ENCODE assay signal across 8 mouse cellular contexts in the genomic region with DNA sequence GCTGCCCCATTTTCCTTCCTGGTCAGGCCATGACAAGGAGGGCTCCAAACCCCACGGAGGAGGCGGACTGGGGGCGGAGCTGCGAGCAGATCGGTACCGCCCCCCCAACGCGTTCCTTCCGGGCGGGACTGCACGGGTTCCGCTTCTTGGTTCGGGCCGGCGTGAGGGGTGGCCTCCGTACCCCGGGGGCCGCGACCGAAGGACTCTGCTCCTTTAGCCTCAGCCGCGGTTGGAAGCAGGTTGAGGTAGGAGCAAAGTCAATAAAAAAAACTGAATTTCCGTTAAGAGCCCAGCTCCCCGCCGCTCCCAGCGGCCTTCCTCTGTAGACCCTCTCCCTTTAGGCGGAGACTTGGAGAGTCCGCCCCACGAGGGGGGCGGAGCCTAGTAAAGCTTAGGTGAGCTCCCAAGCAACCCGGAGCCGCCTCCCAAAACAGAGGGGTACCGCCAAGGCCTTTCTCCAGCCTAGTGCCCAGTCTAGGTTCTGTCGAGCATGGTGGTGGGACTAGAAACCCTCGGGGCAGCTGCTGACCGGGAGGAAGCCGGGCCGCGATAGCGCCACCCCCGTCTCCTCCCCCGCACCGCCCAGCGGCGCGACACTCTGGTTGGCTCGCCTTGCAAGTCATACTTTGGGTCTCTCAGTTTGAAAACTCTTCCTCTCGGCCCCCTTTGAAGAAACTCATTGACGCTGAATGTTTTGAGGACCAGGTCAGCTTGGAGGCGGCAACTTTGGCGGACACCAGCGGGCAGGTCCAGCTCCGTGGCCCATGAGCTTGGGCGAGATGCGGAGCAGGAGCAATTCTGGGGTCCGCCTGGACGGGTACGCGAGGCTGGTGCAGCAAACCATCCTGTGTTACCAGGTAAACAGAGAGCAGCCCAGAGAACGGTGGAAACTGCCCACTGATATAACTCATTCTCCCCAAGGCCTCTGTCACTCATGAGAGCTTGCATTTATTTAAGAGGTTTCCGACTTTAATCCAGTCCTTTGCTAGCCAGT. TPM values are rescaled to one million over a fixed set of nuclear protein-coding genes. Genes with fewer than 3 reads are reported as not detected.
DNase-seq lines count a peak whose midpoint lies in the region; ATAC-seq and TF ChIP-seq lines count a peak whose summit lies in the region.

Gene Phka2 (plus strand): TSS at position 119 of the 994 bp plus-strand sequence.

- DNase-seq in ES-E14 (ENCODE audit: low read depth, low spot score), result peak; percentile 57
- peak; percentile 84 for DNase-seq in cerebellum, adult 11-12 months
- peak; percentile 82 to 88 for DNase-seq in heart, postnatal 36 days
- DNase-seq in layer of hippocampus, adult 2 months (ENCODE audit: low spot score in 2 of 2), result peak; percentile 75 to 77
- peak; percentile 88 for DNase-seq in lung, embryonic 14.5 days
- DNase-seq in thymus, adult 2 months, result peak; percentile 81

- no peaks in the 10 kb centered on the region for H3K9me3 ChIP-seq in ES-E14 (ENCODE audit: control insufficient read depth, insufficient read depth, low read depth, low read length)
- H3K9me3 ChIP-seq in forebrain, embryonic 16.5 days (ENCODE audit: control insufficient read depth, low read length), result no peaks in the 10 kb centered on the region
- H3K9me3 ChIP-seq in lung, embryonic 14.5 days (ENCODE audit: low read depth, low read length), result no peaks in the 10 kb centered on the region

- H3K4me1 ChIP-seq in ES-E14 (ENCODE audit: control insufficient read depth in 2 of 2, insufficient read depth in 2 of 2, low read length in 2 of 2, poor library complexity in 1 of 2), result no peaks in the 10 kb centered on the region
- peaks cover 5% of the 10 kb centered on the region for H3K4me1 ChIP-seq in forebrain, embryonic 16.5 days (replicated peaks; ENCODE audit: control insufficient read depth, insufficient read depth, low read length)
- H3K4me1 ChIP-seq in lung, embryonic 14.5 days (ENCODE audit: insufficient read depth), result no peaks in the 10 kb centered on the region
- H3K4me1 ChIP-seq in olfactory bulb, adult 2 months (ENCODE audit: control insufficient read depth, insufficient read depth, low read length), result 0 out of 2 replicates have a peak, but pooled peaks cover 2% of the 10 kb centered on the region
- H3K4me1 ChIP-seq in thymus, adult 2 months (replicated peaks; ENCODE audit: control insufficient read depth, insufficient read depth, low read length), result peaks cover 4% of the 10 kb centered on the region

- TF ChIP-seq CTCF in layer of hippocampus, adult 2 months (conservative IDR thresholded peaks at IDR 0.05), result no peak
- TF ChIP-seq CTCF in lung, embryonic 14.5 days (IDR thresholded peaks at IDR 0.05; ENCODE audit: low read depth), result no peak
- TF ChIP-seq CTCF in olfactory bulb, adult 2 months (IDR thresholded peaks at IDR 0.05; ENCODE audit: insufficient read depth, low read depth, low read length), result no peak
- TF ChIP-seq CTCF in thymus, adult 2 months (IDR thresholded peaks at IDR 0.05; ENCODE audit: borderline replicate concordance, control insufficient read depth, extremely low read depth, insufficient read depth, low read length, poor library complexity), result no peak

- 18% methylated on average over 59 of the region's 61 CpGs for WGBS in forebrain, embryonic 16.5 days
- 12% methylated on average over 56 of the region's 61 CpGs for WGBS in lung, embryonic 14.5 days
- WGBS in olfactory bulb, adult 2 months, result 11% methylated on average over 60 of the region's 61 CpGs
- WGBS in thymus, adult 2 months, result 2% methylated on average over 60 of the region's 61 CpGs

- in situ Hi-C loops in ES-E14 (cut with MboI; ENCODE audit: low sequenced_read_pairs in 2 of 2, unreplicated experiment in 2 of 2), result no loop called here

- H3K4me3 ChIP-seq in ES-E14 (ENCODE audit: insufficient read depth in 1 of 2, low read depth in 1 of 2, low read length in 2 of 2, poor library complexity in 1 of 2, severe bottlenecking in 1 of 2), result peak within 1 kb of the TSS; percentile 93 to 94
- peak within 1 kb of the TSS; percentile 51 for H3K4me3 ChIP-seq in forebrain, embryonic 16.5 days (replicated peaks; ENCODE audit: low read length)
- H3K4me3 ChIP-seq in layer of hippocampus, adult 2 months, result peak within 1 kb of the TSS; percentile 73
- peak within 1 kb of the TSS; percentile 50 for H3K4me3 ChIP-seq in lung, embryonic 14.5 days (ENCODE audit: low read depth, low read length)
- H3K4me3 ChIP-seq in olfactory bulb, adult 2 months (ENCODE audit: insufficient read depth, low read depth, low read length), result peak within 1 kb of the TSS; percentile 82
- H3K4me3 ChIP-seq in thymus, adult 2 months (ENCODE audit: control insufficient read depth, insufficient read depth, low read length), result peak within 1 kb of the TSS; percentile 88

- H3K9ac ChIP-seq in ES-E14 (ENCODE audit: insufficient read depth, low read depth, low read length, poor library complexity, severe bottlenecking), result peak within 1 kb of the TSS; percentile 89
- peak within 1 kb of the TSS; percentile 67 for H3K9ac ChIP-seq in forebrain, embryonic 16.5 days (replicated peaks; ENCODE audit: low read depth, low read length)
- peak within 1 kb of the TSS; percentile 48 for H3K9ac ChIP-seq in lung, embryonic 14.5 days

- intact Hi-C loops in heart, postnatal 36 days (cut with DNase I), result loop anchor here (10.0 kb wide), 2 partner anchors 262 to 492 kb away; partner anchors contain the start of genes Cdkl5 and Rs1

- no peaks in the 10 kb centered on the region for H3K36me3 ChIP-seq in ES-E14 (ENCODE audit: control insufficient read depth, insufficient read depth, low read length, poor library complexity, severe bottlenecking)
- no peaks in the 10 kb centered on the region for H3K36me3 ChIP-seq in forebrain, embryonic 16.5 days (ENCODE audit: control insufficient read depth, insufficient read depth)
- H3K36me3 ChIP-seq in lung, embryonic 14.5 days (ENCODE audit: insufficient read depth), result no peaks in the 10 kb centered on the region
- H3K36me3 ChIP-seq in thymus, adult 2 months (ENCODE audit: control insufficient read depth, insufficient read depth, low read length), result no peaks in the 10 kb centered on the region

- peak within 1 kb of the TSS; percentile 49; the same call in 1 of the 2 replicates for H3K27ac ChIP-seq in ES-E14 (ENCODE audit: insufficient read depth, low read depth, low read length, poor library complexity, severe bottlenecking)
- peak within 1 kb of the TSS; percentile 41 for H3K27ac ChIP-seq in forebrain, embryonic 16.5 days (ENCODE audit: low read length)
- H3K27ac ChIP-seq in layer of hippocampus, adult 2 months, result peak within 1 kb of the TSS; percentile 96
- peak within 1 kb of the TSS; percentile 90 for H3K27ac ChIP-seq in lung, embryonic 14.5 days (ENCODE audit: low read depth)
- peak within 1 kb of the TSS; percentile 74 for H3K27ac ChIP-seq in olfactory bulb, adult 2 months (ENCODE audit: insufficient read depth, low read depth, low read length)
- H3K27ac ChIP-seq in thymus, adult 2 months (ENCODE audit: control insufficient read depth, insufficient read depth, low read length), result no peak within 1 kb of the TSS

- ATAC-seq in forebrain, embryonic 16.5 days, result peak; percentile 98
- peak; percentile 98 for ATAC-seq in lung, embryonic 14.5 days (ENCODE audit: insufficient read depth)

- peak; percentile 21; the same call in 1 of the 2 replicates for TF ChIP-seq POLR2A in olfactory bulb, adult 2 months (IDR thresholded peaks at IDR 0.05; ENCODE audit: insufficient read depth, low read depth, low read length)
- TF ChIP-seq POLR2A in thymus, adult 2 months (IDR thresholded peaks at IDR 0.05; ENCODE audit: control insufficient read depth, extremely low read depth, insufficient read depth, low read length, poor library complexity), result no peak

- H3K27me3 ChIP-seq in forebrain, embryonic 16.5 days (replicated peaks; ENCODE audit: control insufficient read depth, insufficient read depth, low read length), result no peaks in the 10 kb centered on the region; the same call in 1 of the 2 replicates
- H3K27me3 ChIP-seq in lung, embryonic 14.5 days (ENCODE audit: insufficient read depth, low read length), result peaks cover 14% of the 10 kb centered on the region; the same call in 1 of the 2 replicates
- no peaks in the 10 kb centered on the region for H3K27me3 ChIP-seq in thymus, adult 2 months (ENCODE audit: control insufficient read depth, insufficient read depth, low read length)

- peak within 1 kb of the TSS; percentile 62 for H3K4me2 ChIP-seq in forebrain, embryonic 16.5 days (ENCODE audit: low read length)
- peak within 1 kb of the TSS; percentile 62 for H3K4me2 ChIP-seq in lung, embryonic 14.5 days

TF ChIP-seq in ES-E14, 5 proteins besides CTCF, POLR2A, EP300 and RAD21:
- no peak for TF ChIP-seq ZNF384 (IDR thresholded peaks at IDR 0.05; ENCODE audit: low read depth, low read length)
- TF ChIP-seq MAFK (IDR thresholded peaks at IDR 0.05; ENCODE audit: insufficient read depth, low read depth, low read length), result no peak
- no peak for TF ChIP-seq ZC3H11A (IDR thresholded peaks at IDR 0.05; ENCODE audit: borderline replicate concordance, low read depth, low read length)
- TF ChIP-seq HCFC1 (IDR thresholded peaks at IDR 0.05; ENCODE audit: borderline replicate concordance, insufficient read depth, low read length), result no peak
- no peak for TF ChIP-seq CHD2 (IDR thresholded peaks at IDR 0.05; ENCODE audit: low read depth, low read length)

RNA-seq across cellular contexts. Expression of gene Phka2, which starts in this region (rescaled TPM):
- 10.8 and 15.2 TPM in 2 replicates for total RNA-seq in ES-E14 (2012; rRNA removed)
- 11.5 and 13.3 TPM in 2 replicates for polyA plus RNA-seq in forebrain, embryonic 16.5 days (2015; fragmentation: Nextera tagmentation; extraction: Ambion mirVana)
- total RNA-seq in heart, postnatal 36 days (2021), result 10 to 100 TPM; 10.3 to 14.4 TPM
- 10 to 100 TPM; 27.7 to 37.4 TPM for total RNA-seq in layer of hippocampus, adult 2 months (2021)
- polyA plus RNA-seq in lung, embryonic 14.5 days (2014; fragmentation: Nextera tagmentation; extraction: Ambion mirVana), result 15.1 and 15.6 TPM in 2 replicates
- polyA plus RNA-seq in olfactory bulb, adult 2 months (2012; ENCODE audit: insufficient read depth, insufficient read length, low replicate concordance, missing spikeins), result not detected in 2 replicates
- polyA plus RNA-seq in thymus, adult 2 months (2012; rRNA removed), result 16.4 and 17.0 TPM in 2 replicates
